Mouse (Mus musculus) CH12.LX (cell line): ENCODE data around the gene Gng8. TPM values are rescaled to one million over a fixed set of nuclear protein-coding genes. Genes with fewer than 3 reads are reported as not detected.

ENCODE experiments used
- DNase-seq: peaks from one replicate; pipeline ENCODE4 v3.0.0-alpha.2; 2013; ENCODE audit errors: extremely low read depth
- H3K27ac ChIP-seq: 2 replicates; pipeline ENCODE4 v1.5.1; 2012; ENCODE audit warnings: low read depth, mild to moderate bottlenecking, control low read depth, moderate library complexity; ENCODE audit not compliant: insufficient read depth
- H3K27me3 ChIP-seq: replicated peaks from 2 replicates; pipeline ENCODE3; 2012; ENCODE audit warnings: inconsistent platforms
- H3K36me3 ChIP-seq, 2 experiments: replicated peaks in 1 of 2; 2 replicates each; pipeline versions ENCODE3 to v1.6.1; 2012; ENCODE audit warnings: inconsistent platforms in 1 of 2, low read length in 1 of 2, mild to moderate bottlenecking in 1 of 2, mixed read lengths in 1 of 2, moderate library complexity in 1 of 2; ENCODE audit not compliant: control insufficient read depth in 1 of 2, insufficient read depth in 1 of 2
- H3K4me1 ChIP-seq, 2 experiments: 2 replicates each; pipeline ENCODE4 v1.6.1; 2012; ENCODE audit warnings: inconsistent platforms in 1 of 2, moderate library complexity in 1 of 2; ENCODE audit not compliant: insufficient read depth in 2 of 2, control insufficient read depth in 1 of 2
- H3K4me2 ChIP-seq: 2 replicates; pipeline ENCODE4 v1.6.1; 2012; ENCODE audit warnings: low read depth, mild to moderate bottlenecking, control low read depth; ENCODE audit not compliant: poor library complexity, insufficient read depth, severe bottlenecking
- H3K4me3 ChIP-seq, 3 experiments: fragments of 150-350 bp in 1 of 3; sonication (generic) in 1 of 3; replicated peaks in 1 of 3; 2 replicates each; pipeline versions ENCODE3 to v1.5.1; 2011 to 2012; ENCODE audit warnings: low read depth in 2 of 3, low read length in 2 of 3, mild to moderate bottlenecking in 2 of 3, moderate library complexity in 2 of 3, control low read depth in 1 of 3, improper control_type of control experiment in 1 of 3, inconsistent platforms in 1 of 3, mixed read lengths in 1 of 3; ENCODE audit not compliant: poor library complexity in 1 of 3
- H3K79me2 ChIP-seq: replicated peaks from 2 replicates; pipeline ENCODE4 v1.6.1; 2012; ENCODE audit warnings: mild to moderate bottlenecking, moderate library complexity; ENCODE audit not compliant: control insufficient read depth, poor library complexity, insufficient read depth, severe bottlenecking; ENCODE audit errors: extremely low read depth
- H3K9ac ChIP-seq: 2 replicates; pipeline ENCODE4 v1.6.1; 2012; ENCODE audit warnings: low read depth, mild to moderate bottlenecking, control low read depth, moderate library complexity; ENCODE audit not compliant: insufficient read depth
- H3K9me3 ChIP-seq: replicated peaks from 2 replicates; pipeline ENCODE3; 2012; ENCODE audit warnings: low read length, inconsistent platforms, mixed read lengths
- BHLHE40 ChIP-seq: IDR thresholded peaks from 2 replicates; pipeline ENCODE4 v1.6.1; 2011; ENCODE audit warnings: mild to moderate bottlenecking, low read depth, low read length, improper control_type of control experiment
- CHD2 ChIP-seq: IDR thresholded peaks from 2 replicates; pipeline ENCODE4 v1.6.1; 2011; ENCODE audit warnings: low read length, improper control_type of control experiment
- CTCF ChIP-seq, 2 experiments: IDR thresholded peaks in 1 of 2; conservative IDR thresholded peaks in 1 of 2; 2 replicates each; pipeline ENCODE4 v1.5.1; 2011 to 2012; ENCODE audit warnings: low read depth in 2 of 2, low read length in 2 of 2, improper control_type of control experiment in 1 of 2, inconsistent platforms in 1 of 2, mild to moderate bottlenecking in 1 of 2, moderate library complexity in 1 of 2
- E2F4 ChIP-seq: IDR thresholded peaks from 2 replicates; pipeline ENCODE4 v1.6.1; 2011; ENCODE audit warnings: low read depth, low read length, improper control_type of control experiment; ENCODE audit not compliant: insufficient replicate concordance
- ELF1 ChIP-seq: IDR thresholded peaks from 2 replicates; pipeline ENCODE4 v1.6.1; 2014; ENCODE audit warnings: low read depth, mild to moderate bottlenecking, inconsistent platforms, low read length, improper control_type of control experiment
- EP300 ChIP-seq: IDR thresholded peaks from 2 replicates; pipeline ENCODE4 v1.6.1; 2011; ENCODE audit warnings: low read length, improper control_type of control experiment
- ETS1 ChIP-seq: conservative IDR thresholded peaks from 2 replicates; pipeline ENCODE4 v1.6.1; 2012; ENCODE audit warnings: low read depth, mild to moderate bottlenecking, inconsistent platforms, low read length, improper control_type of control experiment, moderate library complexity
- JUN ChIP-seq: IDR thresholded peaks from 2 replicates; pipeline ENCODE4 v1.6.1; 2011; ENCODE audit warnings: low read depth, mild to moderate bottlenecking, low read length, improper control_type of control experiment, moderate library complexity; ENCODE audit not compliant: insufficient read depth
- JUND ChIP-seq: conservative IDR thresholded peaks from 2 replicates; pipeline ENCODE4 v1.6.1; 2011; ENCODE audit warnings: low read depth, low read length, improper control_type of control experiment
- MAFK ChIP-seq: IDR thresholded peaks from 2 replicates; pipeline ENCODE4 v1.6.1; 2011; ENCODE audit warnings: low read length, improper control_type of control experiment; ENCODE audit not compliant: insufficient replicate concordance
- MAX ChIP-seq: IDR thresholded peaks from 2 replicates; pipeline ENCODE4 v1.6.1; 2011; ENCODE audit warnings: low read length, improper control_type of control experiment
- MAZ ChIP-seq: IDR thresholded peaks from 2 replicates; pipeline ENCODE4 v1.6.1; 2012; ENCODE audit warnings: low read depth, mild to moderate bottlenecking, inconsistent platforms, low read length, improper control_type of control experiment, moderate library complexity
- MEF2A ChIP-seq: IDR thresholded peaks from 2 replicates; pipeline ENCODE4 v1.6.1; 2014; ENCODE audit warnings: low read depth, mild to moderate bottlenecking, inconsistent platforms, low read length, improper control_type of control experiment, borderline replicate concordance
- MXI1 ChIP-seq: IDR thresholded peaks from 2 replicates; pipeline ENCODE4 v1.6.1; 2011; ENCODE audit warnings: mild to moderate bottlenecking, low read depth, low read length, improper control_type of control experiment
- NELFE ChIP-seq: IDR thresholded peaks from 2 replicates; pipeline ENCODE4 v1.6.1; 2011; ENCODE audit warnings: low read depth, low read length, improper control_type of control experiment
- NRF1 ChIP-seq: IDR thresholded peaks from 2 replicates; pipeline ENCODE4 v1.6.1; 2014; ENCODE audit warnings: low read depth, mild to moderate bottlenecking, inconsistent platforms, low read length, improper control_type of control experiment, moderate library complexity
- PAX5 ChIP-seq: IDR thresholded peaks from 2 replicates; pipeline ENCODE4 v1.6.1; 2012; ENCODE audit warnings: low read length, inconsistent platforms, mixed read lengths
- POLR2A ChIP-seq: IDR thresholded peaks from 2 replicates; pipeline ENCODE4 v1.6.1; 2011; ENCODE audit warnings: low read depth, mild to moderate bottlenecking, improper control_type of control experiment, low read length
- POLR2AphosphoS2 ChIP-seq: IDR thresholded peaks from 2 replicates; pipeline ENCODE4 v1.6.1; 2011; ENCODE audit warnings: low read depth, low read length, improper control_type of control experiment
- RAD21 ChIP-seq: IDR thresholded peaks from 2 replicates; pipeline ENCODE4 v1.6.1; 2011; ENCODE audit warnings: low read depth, mild to moderate bottlenecking, low read length, improper control_type of control experiment, moderate library complexity
- SIN3A ChIP-seq: IDR thresholded peaks from 2 replicates; pipeline ENCODE4 v1.6.1; 2012; ENCODE audit warnings: low read length, improper control_type of control experiment, inconsistent platforms
- SMC3 ChIP-seq: IDR thresholded peaks from 2 replicates; pipeline ENCODE4 v1.6.1; 2011; ENCODE audit warnings: low read depth, low read length, improper control_type of control experiment
- TBP ChIP-seq: conservative IDR thresholded peaks from 2 replicates; pipeline ENCODE4 v1.6.1; 2011; ENCODE audit warnings: low read depth, low read length, improper control_type of control experiment
- UBTF ChIP-seq: IDR thresholded peaks from 2 replicates; pipeline ENCODE4 v1.6.1; 2012; ENCODE audit warnings: low read depth, mild to moderate bottlenecking, inconsistent platforms, low read length, improper control_type of control experiment, moderate library complexity
- USF1 ChIP-seq: IDR thresholded peaks from 2 replicates; pipeline ENCODE4 v1.6.1; 2014; ENCODE audit warnings: low read depth, mild to moderate bottlenecking, inconsistent platforms, low read length, improper control_type of control experiment
- USF2 ChIP-seq: conservative IDR thresholded peaks from 2 replicates; pipeline ENCODE4 v1.6.1; 2011; ENCODE audit warnings: low read depth, low read length, improper control_type of control experiment
- ZC3H11A ChIP-seq: IDR thresholded peaks from 2 replicates; pipeline ENCODE4 v1.6.1; 2012; ENCODE audit warnings: low read depth, mild to moderate bottlenecking, inconsistent platforms, low read length, improper control_type of control experiment
- ZKSCAN1 ChIP-seq: IDR thresholded peaks from 2 replicates; pipeline ENCODE4 v1.6.1; 2012; ENCODE audit warnings: low read depth, inconsistent platforms, low read length, improper control_type of control experiment, borderline replicate concordance
- ZMIZ1 ChIP-seq: IDR thresholded peaks from 2 replicates; pipeline ENCODE4 v1.6.1; 2012; ENCODE audit warnings: low read depth, mild to moderate bottlenecking, inconsistent platforms, low read length, improper control_type of control experiment
- ZNF384 ChIP-seq: IDR thresholded peaks from 2 replicates; pipeline ENCODE4 v1.6.1; 2012; ENCODE audit warnings: low read depth, low read length, improper control_type of control experiment, inconsistent platforms
- dilution Hi-C: fragments of 300-500 bp; cut with MboI; formaldehyde crosslinking; loops from 2 replicates; pipeline ENCODE4 v1.14.3; 2020; ENCODE audit warnings: low sequenced_read_pairs; ENCODE audit not compliant: extremely low pct_unique_long_range_greater_than_20kb, extremely low pct_ligation_motif_present
- in situ Hi-C: fragments of 300-500 bp; cut with MboI; formaldehyde crosslinking; loops from 3 replicates; pipeline ENCODE4 v1.14.3; 2019; ENCODE audit warnings: low sequenced_read_pairs, low pct_ligation_motif_present, low pct_unique_long_range_greater_than_20kb, mixed read lengths
- polyA plus RNA-seq: library from polyadenylated mRNA; unstranded; fragments of >175 nt; gene quantifications from 2 replicates; pipeline ENCODE4 v1.2.1, GENCODE M21; 2012; ENCODE audit warnings: low read depth; ENCODE audit not compliant: insufficient read length
- total RNA-seq, 2 experiments: library from RNA; depleted of rRNA; stranded (reverse); fragments of 300-350 nt in 1 of 2; fragments of >200 nt in 1 of 2; gene quantifications; 2 replicates each; pipeline ENCODE4 v1.2.3; 2012 to 2014

Gene Gng8
- total and polyA plus RNA-seq, 3 experiments, result 0.25 to 2.4 TPM; not detected in 1

- Histone ChIP-seq H3K9me3 (no peaks in the 10 kb centered on the region), H3K36me3 (no peaks in the 10 kb centered on the region), H3K27ac (no peak overlapping the region), H3K79me2 (no peaks in the 10 kb centered on the region), H3K4me2 (no peak overlapping the region), H3K27me3 (no peaks in the 10 kb centered on the region), H3K9ac (no peak overlapping the region), H3K4me1 (peaks cover 5 to 17% of the 10 kb centered on the region in 2 experiments; a peak in 3 of 4 replicates), H3K4me3 (no peak overlapping the region)
- DNase-seq, result peak; percentile 93
- TF ChIP-seq ELF1 (peak; percentile 8; the same call in 1 of the 2 replicates), SMC3 (peak; percentile 90), ZC3H11A (peak; percentile 36; the same call in 1 of the 2 replicates), ZNF384 (no peak), POLR2A (no peak), CTCF (conservative IDR thresholded peaks at IDR 0.05 in 1 of 2, IDR thresholded peaks at IDR 0.05 in 1 of 2; ENCODE audit: low read depth in 2 of 2, low read length in 2 of 2) (peak; percentile 83 to 96), RAD21 (peak; percentile 85), PAX5 (no peak), BHLHE40 (no peak)
- in situ Hi-C loops (no loop called here), dilution Hi-C loops (no loop called here)
Measured at GRCm38 (mm10) chr7:16931968-16932627, 40.5 kb downstream of the Gng8 start.

DNA sequence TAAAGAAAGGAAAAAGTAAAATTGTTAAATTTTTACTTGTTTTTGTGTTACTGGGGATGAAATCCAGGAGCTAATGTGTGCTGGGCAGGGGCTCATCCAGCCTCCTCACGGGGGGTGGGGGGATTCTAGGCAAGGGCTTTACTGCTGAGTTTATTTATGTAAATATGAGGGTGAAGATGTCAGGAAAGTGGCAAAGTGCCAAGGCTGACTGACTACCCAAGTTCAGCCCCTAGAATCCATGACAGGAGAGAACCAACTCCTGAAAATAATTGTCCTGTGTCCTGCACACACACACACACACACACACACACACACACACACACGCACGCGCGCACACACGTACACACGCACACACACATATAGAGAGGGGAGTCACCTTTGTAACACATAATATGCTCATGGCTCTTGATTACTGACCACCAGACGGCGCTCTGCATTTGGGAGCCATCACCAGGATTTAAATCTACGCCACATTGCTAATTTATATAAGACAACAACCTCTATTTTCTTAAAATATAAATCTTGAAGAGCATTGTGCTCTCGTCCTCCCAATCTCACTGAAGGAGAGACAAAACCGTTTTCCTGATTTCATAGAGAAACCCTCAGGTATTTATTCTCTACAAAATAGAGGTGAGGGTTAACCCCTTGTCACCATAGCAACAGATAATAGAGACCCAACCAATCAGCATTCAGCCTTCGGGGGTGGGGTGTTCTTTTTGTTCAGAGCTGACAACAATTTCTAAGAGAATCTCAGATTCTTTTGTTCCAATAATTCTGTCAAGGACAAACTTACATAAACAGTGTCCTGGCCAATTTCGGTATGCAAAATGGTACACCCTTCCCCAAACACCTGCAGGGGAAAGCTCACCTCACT is 41.4 kb downstream of the Gng8 start:
- H3K79me2 ChIP-seq, result no peaks in the 10 kb centered on the region
- H3K36me3 ChIP-seq, result no peaks in the 10 kb centered on the region
- H3K4me1 ChIP-seq, result peaks cover 2 to 15% of the 10 kb centered on the region in 2 experiments; a peak in 3 of 4 replicates
- H3K27me3 ChIP-seq, result no peaks in the 10 kb centered on the region
- peak; percentile 59 for DNase-seq
- no peak overlapping the region for H3K4me3 ChIP-seq
- H3K9ac ChIP-seq, result no peak overlapping the region
- no peak overlapping the region for H3K27ac ChIP-seq
- no peak overlapping the region for H3K4me2 ChIP-seq
- H3K9me3 ChIP-seq, result no peaks in the 10 kb centered on the region
- in situ Hi-C loops (no loop called here), dilution Hi-C loops (no loop called here)
- 0 out of 2 replicates have a peak, but pooled peaks have one; percentile 37 for TF ChIP-seq MAZ
- TF ChIP-seq CHD2, result no peak
- TF ChIP-seq ZMIZ1, result no peak
- no peak for TF ChIP-seq MXI1
- TF ChIP-seq JUND, result no peak
- TF ChIP-seq MAFK, result no peak
- TF ChIP-seq SMC3, result peak; percentile 78
- no peak for TF ChIP-seq NELFE
- TF ChIP-seq ETS1, result no peak
- TF ChIP-seq USF1, result no peak
- TF ChIP-seq MEF2A, result no peak
- no peak for TF ChIP-seq SIN3A
- TF ChIP-seq POLR2AphosphoS2, result no peak
- no peak for TF ChIP-seq MAX
- TF ChIP-seq ZC3H11A, result no peak
- TF ChIP-seq NRF1, result no peak
- no peak for TF ChIP-seq E2F4
- TF ChIP-seq CTCF (conservative IDR thresholded peaks at IDR 0.05 in 1 of 2, IDR thresholded peaks at IDR 0.05 in 1 of 2; ENCODE audit: low read depth in 2 of 2, low read length in 2 of 2), result peak; percentile 60 to 82; a peak in 3 of 4 replicates
- no peak for TF ChIP-seq TBP
- TF ChIP-seq EP300, result no peak
- 0 out of 2 replicates have a peak, but pooled peaks have one; percentile 11 for TF ChIP-seq ELF1
- no peak for TF ChIP-seq ZKSCAN1
- no peak for TF ChIP-seq UBTF
- no peak for TF ChIP-seq USF2
- TF ChIP-seq JUN, result no peak
